Mouse (Mus musculus) kidney, postnatal 36 days (tissue): ENCODE results near the gene Pam.
"Not testable (repeated sequence)": the region's sequence is repeated elsewhere in the genome, so short reads cannot be mapped to it uniquely, and the experiment has no call there.

Experiments
- DNase-seq, 2 experiments: peaks; one replicate each; pipeline ENCODE4 v3.0.0; 2021 to 2022; ENCODE audit warnings: mixed read lengths in 2 of 2

Pam gene

GRCm38 (mm10) chr1:97960124-97960523 is 135.3 kb downstream of the Pam start:
- DNase-seq: no peak

- DNase-seq: no peak
Measured at GRCm38 (mm10) chr1:97958759-97959158, 136.7 kb downstream of the Pam start.

- not testable (repeated sequence) for DNase-seq
Measured at GRCm38 (mm10) chr1:97949258-97949657, 146.2 kb downstream of the Pam start.

- DNase-seq: no peak
Measured at GRCm38 (mm10) chr1:97947100-97947499, 148.3 kb downstream of the Pam start.

- no peak for DNase-seq
Measured at GRCm38 (mm10) chr1:97943908-97944608, 151.4 kb downstream of the Pam start.

GRCm38 (mm10) chr1:97943402-97943801 is 152.0 kb downstream of the Pam start:
- DNase-seq: peak; percentile 17 to 28

GRCm38 (mm10) chr1:97942966-97943365 is 152.5 kb downstream of the Pam start:
- DNase-seq: no peak

- DNase-seq: no peak
Measured at GRCm38 (mm10) chr1:97938586-97938985, 156.9 kb downstream of the Pam start.

- DNase-seq: no peak
Measured at GRCm38 (mm10) chr1:97938053-97938452, 157.4 kb downstream of the Pam start.

GRCm38 (mm10) chr1:97934940-97935339 is 160.5 kb downstream of the Pam start:
- no peak for DNase-seq

- no peak for DNase-seq
Measured at GRCm38 (mm10) chr1:97931220-97931619, 164.2 kb downstream of the Pam start.

GRCm38 (mm10) chr1:97929415-97930028 is 165.9 kb downstream of the Pam start:
- DNase-seq: no peak

- DNase-seq: peak; percentile 58 to 76
Measured at GRCm38 (mm10) chr1:97926789-97927188, 168.7 kb downstream of the Pam start.

GRCm38 (mm10) chr1:97926017-97926540 is 169.4 kb downstream of the Pam start:
- no peak for DNase-seq

- DNase-seq: no peak
Measured at GRCm38 (mm10) chr1:97922395-97922794, 173.1 kb downstream of the Pam start.

GRCm38 (mm10) chr1:97921886-97922285 is 173.6 kb downstream of the Pam start:
- no peak for DNase-seq

GRCm38 (mm10) chr1:97918495-97918894 is 177.0 kb downstream of the Pam start:
- DNase-seq: peak; percentile 34 to 45

- DNase-seq: no peak
Measured at GRCm38 (mm10) chr1:97916971-97917234, 178.5 kb downstream of the Pam start.

- DNase-seq: no peak
Measured at GRCm38 (mm10) chr1:97916218-97916970, 179.1 kb downstream of the Pam start.

- no peak for DNase-seq
Measured at GRCm38 (mm10) chr1:97915726-97916125, 179.7 kb downstream of the Pam start.

- DNase-seq: no peak
Measured at GRCm38 (mm10) chr1:97910874-97911273, 184.6 kb downstream of the Pam start.

- no peak for DNase-seq
Measured at GRCm38 (mm10) chr1:97909561-97909960, 185.9 kb downstream of the Pam start.

GRCm38 (mm10) chr1:97908736-97909135 is 186.7 kb downstream of the Pam start:
- DNase-seq: no peak
